Mouse (Mus musculus) heart, postnatal 14 days (tissue): ENCODE measurements around the gene Tspear. TPM values are rescaled to one million over a fixed set of nuclear protein-coding genes. Genes with fewer than 3 reads are reported as not detected.
"Not testable (repeated sequence)": the region's sequence is repeated elsewhere in the genome, so short reads cannot be mapped to it uniquely, and the experiment has no call there.

Experiments used
- DNase-seq, 2 experiments: peaks; one replicate each; pipeline ENCODE4 v3.0.0; 2021 to 2022
- intact Hi-C: fragments of 180-260 bp; cut with DNase I; formaldehyde crosslinking; loops from one replicate; pipeline ENCODE4 v1.15.1; 2025
- total RNA-seq, 2 experiments: library from RNA; stranded (reverse); gene quantifications; 2 replicates each; pipeline ENCODE4 v1.2.3; 2021

Gene Tspear
- total RNA-seq, 2 experiments from 2014 or later: 0.17 TPM; not detected in 1

GRCm38 (mm10) chr10:77706326-77706725, 20.0 kb downstream of the Tspear start, which contains the start of gene Gm10272:
TSS of gene Gm10272 (plus strand) at chr10:77706626.
- intact Hi-C loops: loop anchor here (10.0 kb wide), 1 partner anchor 168 kb away; no protein-coding TSS in a partner anchor
- no peak for DNase-seq

DNA sequence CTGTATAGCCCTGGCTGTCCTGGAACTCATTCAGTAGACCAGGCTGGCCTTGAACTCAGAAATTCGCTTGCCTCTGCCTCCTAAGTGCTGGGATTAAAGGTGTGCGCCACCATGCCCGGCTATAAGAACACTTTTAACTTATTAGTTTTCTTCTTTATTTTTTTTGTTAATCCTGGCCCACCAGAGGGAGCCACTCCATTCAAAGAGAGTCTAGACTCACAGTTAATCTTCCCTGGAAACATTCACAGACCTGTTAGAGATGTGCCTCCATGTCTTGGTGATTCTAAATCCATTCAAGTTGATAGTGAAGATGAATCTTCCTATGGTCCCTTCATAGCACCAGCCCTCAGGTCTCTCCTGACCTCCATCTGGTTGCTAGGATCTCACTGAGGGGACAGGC, 23.5 kb downstream of the Tspear start:
- intact Hi-C loops: loop anchor here (10.0 kb wide), 1 partner anchor 165 kb away; no protein-coding TSS in a partner anchor
- no peak for DNase-seq

DNA sequence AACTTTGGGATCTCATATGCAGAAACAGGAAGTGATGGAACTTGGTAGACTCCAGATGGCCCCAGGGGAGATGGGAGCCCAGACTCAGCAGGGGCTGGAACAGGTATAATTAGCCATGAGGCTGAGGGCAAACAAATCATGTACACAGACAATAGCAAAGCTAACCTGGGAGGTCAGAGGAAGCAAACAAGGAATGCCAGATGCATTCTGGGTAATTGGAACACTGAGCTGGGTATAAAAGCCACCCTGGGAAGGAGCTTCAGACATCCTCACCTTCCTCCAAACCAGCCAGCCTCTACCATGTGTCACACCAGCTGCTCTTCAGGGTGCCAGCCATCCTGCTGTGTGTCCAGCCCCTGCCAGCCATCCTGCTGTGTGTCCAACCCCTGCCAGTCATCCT, 24.8 kb downstream of the Tspear start, which contains the start of gene Gm10024:
Gm10024 (plus strand) TSS at position 301 of the 400 bp plus-strand sequence.
- DNase-seq, intact Hi-C loops: not testable (repeated sequence)

GRCm38 (mm10) chr10:77713734-77714133, 27.4 kb downstream of the Tspear start:
- intact Hi-C loops: no loop called here

GRCm38 (mm10) chr10:77715507-77715906, 29.1 kb downstream of the Tspear start, which contains the start of gene Gm10142:
TSS of gene Gm10142 (plus strand) at chr10:77715807.
- intact Hi-C loops: no loop called here

More at GRCm38 (mm10) chr10:77713734-77714133, 27.4 kb downstream of the Tspear start:
- no peak for DNase-seq

DNA sequence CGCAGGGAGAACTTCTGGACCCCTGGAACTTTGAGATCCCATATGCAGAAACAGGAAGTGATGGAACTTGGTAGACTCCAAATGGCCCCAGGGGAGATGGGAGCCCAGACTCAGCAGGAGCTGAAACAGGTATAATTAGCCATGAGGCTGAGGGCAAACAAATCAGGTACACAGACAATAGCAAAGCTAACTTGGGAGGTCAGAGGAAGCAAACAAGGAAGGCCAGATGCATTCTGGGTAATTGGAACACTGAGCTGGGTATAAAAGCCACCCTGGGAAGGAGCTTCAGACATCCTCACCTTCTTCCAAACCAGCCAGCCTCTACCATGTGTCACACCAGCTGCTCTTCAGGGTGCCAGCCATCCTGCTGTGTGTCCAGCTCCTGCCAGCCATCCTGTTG, 33.9 kb downstream of the Tspear start, which contains the start of gene Krtap12-1:
Krtap12-1 (plus strand) TSS at position 301 of the 400 bp plus-strand sequence.
- DNase-seq, intact Hi-C loops: not testable (repeated sequence)

More at GRCm38 (mm10) chr10:77715507-77715906, 29.1 kb downstream of the Tspear start, which contains the start of gene Gm10142:
- no peak for DNase-seq

DNA sequence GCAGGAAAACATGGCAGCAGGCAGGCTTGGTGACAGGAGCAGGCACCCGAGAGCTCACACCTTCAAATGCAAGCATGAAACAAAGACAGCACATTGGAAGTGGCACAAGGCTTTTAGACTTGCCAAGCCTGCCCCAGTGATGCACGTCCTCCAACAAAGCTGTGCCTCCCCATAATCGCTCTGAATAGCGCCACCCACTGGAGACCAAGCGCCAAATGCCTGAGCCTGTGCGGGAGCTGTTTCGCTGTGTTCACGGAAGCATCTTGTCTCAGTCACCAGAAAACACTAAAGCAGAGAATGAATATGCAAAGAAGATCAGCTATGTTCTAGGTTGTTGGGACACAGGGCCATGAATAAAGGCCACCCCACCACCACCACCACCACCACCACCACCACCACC, 38.5 kb downstream of the Tspear start:
- intact Hi-C loops: loop anchor here (5.0 kb wide), 2 partner anchors 93 to 157 kb away; no protein-coding TSS in a partner anchor

GRCm38 (mm10) chr10:77726186-77726585, 39.8 kb downstream of the Tspear start, which contains the start of gene Gm10100:
TSS of gene Gm10100 (plus strand) at chr10:77726486.
- intact Hi-C loops: loop anchor here (5.0 kb wide), 2 partner anchors 94 to 156 kb away; no protein-coding TSS in a partner anchor

More for the DNA sequence above, 38.5 kb downstream of the Tspear start:
- no peak for DNase-seq

DNA sequence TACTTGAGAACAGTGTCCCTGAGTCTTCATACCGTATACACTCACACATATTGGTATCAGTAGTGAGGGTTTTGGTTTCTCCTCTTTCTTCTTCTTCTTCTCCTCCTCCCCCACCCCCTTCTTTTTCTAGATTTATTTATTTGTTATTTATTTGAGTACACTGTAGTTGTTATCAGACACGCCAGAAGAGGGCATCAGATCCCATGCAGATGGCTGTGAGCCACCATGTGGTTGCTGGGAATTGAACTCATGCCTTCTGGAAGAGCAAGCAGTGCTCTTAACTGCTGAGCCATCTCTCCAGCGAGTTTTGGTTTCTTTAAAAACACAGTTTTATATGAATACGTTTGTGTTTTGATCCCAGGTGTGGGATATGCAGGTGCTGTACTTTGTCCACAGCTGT, 41.9 kb downstream of the Tspear start:
- intact Hi-C loops: loop anchor here (5.0 kb wide), 2 partner anchors 96 to 154 kb away; no protein-coding TSS in a partner anchor
- DNase-seq: no peak

More at GRCm38 (mm10) chr10:77726186-77726585, 39.8 kb downstream of the Tspear start, which contains the start of gene Gm10100:
- DNase-seq: no peak

DNA sequence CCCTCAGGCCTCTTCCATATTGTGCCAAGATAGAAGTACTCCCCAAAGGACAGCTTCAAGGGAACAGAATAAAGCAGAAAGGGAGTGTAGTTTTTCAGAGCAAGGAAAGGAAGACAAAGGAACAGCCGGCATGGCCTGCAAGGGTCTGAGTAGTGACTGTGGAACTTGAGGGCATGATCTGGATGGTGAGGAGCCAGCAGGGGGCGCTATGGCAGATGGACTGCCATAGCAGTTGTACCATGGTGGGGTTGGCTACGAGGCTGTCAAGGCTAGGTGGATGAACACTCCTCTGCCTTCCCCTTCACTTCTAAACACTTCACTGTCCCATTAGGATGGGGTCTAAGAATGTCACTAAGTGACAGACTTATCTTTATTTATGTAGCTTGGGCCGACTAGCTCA, 42.9 kb downstream of the Tspear start:
- DNase-seq: peak in 1 of 2 experiments; percentile 10
- intact Hi-C loops: loop anchor here (5.0 kb wide), 2 partner anchors 97 to 153 kb away; no protein-coding TSS in a partner anchor

GRCm38 (mm10) chr10:77735928-77736327, 49.6 kb downstream of the Tspear start:
- DNase-seq: no peak
- intact Hi-C loops: no loop called here

GRCm38 (mm10) chr10:77738929-77739328, 52.6 kb downstream of the Tspear start:
- DNase-seq: no peak
- intact Hi-C loops: no loop called here

DNA sequence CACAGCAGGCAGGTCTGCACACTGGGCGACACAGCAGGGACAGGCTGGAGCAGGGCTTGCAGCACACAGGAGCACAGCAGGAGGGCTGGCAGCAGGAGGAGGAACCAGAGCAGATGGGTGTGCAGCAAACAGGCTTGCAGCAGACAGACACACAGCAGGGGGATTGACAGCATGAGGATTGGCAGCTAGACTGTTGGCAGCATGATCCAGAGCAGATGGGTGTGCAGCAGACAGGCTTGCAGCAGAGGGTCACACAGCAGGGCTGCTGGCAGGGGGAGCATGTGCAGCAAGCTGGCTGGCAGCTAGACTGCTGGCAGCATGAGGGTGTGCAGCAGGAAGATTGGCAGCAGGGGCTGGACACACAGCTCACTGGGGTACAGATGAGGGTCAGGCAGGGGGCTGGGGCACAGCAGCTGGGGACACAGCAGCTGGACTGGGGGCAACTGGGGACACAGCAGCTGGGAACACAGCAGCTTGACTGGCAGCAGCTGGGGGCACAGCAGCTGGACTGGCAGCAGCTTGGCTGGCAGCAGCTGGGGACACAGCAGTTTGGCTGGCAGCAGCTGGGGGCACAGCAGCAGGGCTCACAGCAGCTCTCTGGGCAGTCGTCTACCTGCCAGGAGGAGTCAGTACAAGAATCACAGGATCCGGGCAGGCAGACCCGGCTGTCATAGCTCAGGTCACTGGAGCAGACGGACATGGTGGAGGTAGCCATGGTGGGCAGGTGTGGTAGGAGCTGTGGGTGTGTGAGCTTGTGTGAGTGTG, 55.7 kb downstream of the Tspear start, which contains the start of gene Gm18596:
Gm18596 (minus strand) TSS at position 715 of the 765 bp plus-strand sequence.
- DNase-seq, intact Hi-C loops: not testable (repeated sequence)

DNA sequence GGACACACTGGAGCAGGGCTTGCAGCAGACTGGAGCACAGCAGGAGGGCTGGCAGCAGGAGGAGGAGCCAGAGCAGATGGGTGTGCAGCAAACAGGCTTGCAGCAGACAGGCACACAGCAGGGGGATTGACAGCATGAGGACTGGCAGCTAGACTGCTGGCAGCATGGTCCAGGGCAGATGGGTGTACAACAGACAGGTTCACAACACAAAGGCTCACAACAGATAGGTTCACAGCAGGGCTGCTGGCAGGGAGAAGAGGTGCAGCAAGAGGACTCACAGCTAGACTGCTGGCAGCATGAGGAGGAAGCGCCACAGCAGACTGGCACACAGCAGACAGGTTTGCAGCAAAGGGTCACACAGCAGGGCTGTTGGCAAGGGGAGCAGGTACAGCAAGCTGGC, 64.3 kb downstream of the Tspear start:
- DNase-seq, intact Hi-C loops: not testable (repeated sequence)

DNA sequence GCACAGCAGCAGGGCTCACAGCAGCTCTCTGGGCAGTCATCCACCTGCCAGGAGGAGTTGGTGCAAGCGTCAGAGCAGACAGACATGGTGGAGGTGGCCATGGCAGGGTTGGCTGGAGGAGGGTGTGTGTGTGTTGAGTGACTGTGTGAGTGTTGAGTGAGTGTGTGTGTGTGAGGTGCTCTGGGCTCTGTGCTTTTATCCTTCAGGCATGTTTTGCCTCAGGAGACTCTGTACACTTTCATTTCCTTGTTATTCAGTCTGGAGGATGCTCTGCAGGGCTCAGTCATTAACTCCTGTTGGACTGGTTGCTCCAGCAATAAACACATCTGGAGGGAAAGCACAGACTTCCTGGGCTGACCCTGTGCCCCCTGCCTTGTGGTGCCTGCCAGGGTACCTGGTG, 64.9 kb downstream of the Tspear start, which contains the start of gene Gm9736:
Gm9736 (minus strand) TSS at position 101 of the 400 bp plus-strand sequence.
- DNase-seq, intact Hi-C loops: not testable (repeated sequence)

DNA sequence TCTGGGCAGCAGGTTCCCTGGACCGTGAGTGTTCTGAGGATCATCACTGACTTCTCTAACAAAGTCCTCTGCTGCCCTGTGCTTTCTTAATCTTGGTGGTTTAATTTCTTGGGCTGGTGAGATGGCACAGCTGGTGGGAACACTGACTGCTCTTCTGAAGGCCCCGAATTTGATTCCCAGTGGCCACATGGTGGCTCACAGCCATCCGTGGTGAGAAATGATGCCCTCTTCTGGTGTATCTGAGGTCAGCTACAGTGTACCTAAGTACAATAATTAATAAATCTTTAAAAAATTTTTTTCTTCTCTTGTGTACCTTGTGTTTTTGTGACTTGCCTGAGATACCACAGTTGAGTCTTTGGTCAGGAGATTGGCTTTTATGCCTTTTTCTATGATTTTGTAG, 65.9 kb downstream of the Tspear start:
- DNase-seq, intact Hi-C loops: not testable (repeated sequence)

GRCm38 (mm10) chr10:77753448-77753847, 67.1 kb downstream of the Tspear start:
- no peak for DNase-seq
- intact Hi-C loops: no loop called here

GRCm38 (mm10) chr10:77759582-77759981, 73.2 kb downstream of the Tspear start, which contains the start of gene Gm3233:
TSS of gene Gm3233 (minus strand) at chr10:77759682.
- intact Hi-C loops, DNase-seq: not testable (repeated sequence)

GRCm38 (mm10) chr10:77769727-77770126, 83.4 kb downstream of the Tspear start:
- DNase-seq: no peak
- intact Hi-C loops: no loop called here

- DNase-seq, intact Hi-C loops: not testable (repeated sequence)
Measured at GRCm38 (mm10) chr10:77771225-77771624, 84.9 kb downstream of the Tspear start, which contains the start of gene Gm3238. TSS of gene Gm3238 (minus strand) at chr10:77771325.
